Mouse (Mus musculus) naive thymus-derived CD4-positive, alpha-beta T cell, adult 5 months (primary cell): Measurements from ENCODE around the gene Sema3c. TPM values are rescaled to one million over a fixed set of nuclear protein-coding genes. Genes with fewer than 3 reads are reported as not detected.

ENCODE experiments used
- polyA plus RNA-seq: library from polyadenylated mRNA; unstranded; fragments of 100-300 nt; shearing (Covaris generic); gene quantifications from one replicate; pipeline ENCODE4 v1.2.1, GENCODE M21; 2017

The Sema3c gene
- polyA plus RNA-seq: 0.22 TPM

GRCm38 (mm10) chr5:17573694-17574380 lies at the start of gene Sema3c:
TSS of gene Sema3c (plus strand) at chr5:17574281.

Other genes starting within 250 kb of the Sema3c start
- not detected for gene Speer4f2, start 201.1 kb upstream of the Sema3c start, polyA plus RNA-seq
- not detected for gene Speer4f1, start 98.2 kb upstream of the Sema3c start, polyA plus RNA-seq